Comparison of ENCODE assay signal across 8 mouse cellular contexts in genomic region chr11:70982557-70983228, GRCm38 (mm10). TPM values are rescaled to one million over a fixed set of nuclear protein-coding genes. Genes with fewer than 3 reads are reported as not detected.
A peak's percentile ranks its signal among the peaks of the same experiment; 100 is the strongest.
DNase-seq lines count a peak whose midpoint lies in the region; ATAC-seq and TF ChIP-seq lines count a peak whose summit lies in the region.

TSS of gene C1qbp (minus strand) at chr11:70983026.

- DNase-seq in CD4-positive, CD25-positive, alpha-beta regulatory T cell, adult 2 months (ENCODE audit: low read depth, low spot score), result peak; percentile 95
- peak; percentile 93 for DNase-seq in kidney, postnatal 0 days (ENCODE audit: low spot score)
- peak; percentile 79 for DNase-seq in liver, adult 2 months (ENCODE audit: extremely low read depth, low read depth, low spot score)
- peak; percentile 91 for DNase-seq in spleen, postnatal 36 days (ENCODE audit: low spot score in 2 of 2)

- TF ChIP-seq CTCF in kidney, postnatal 0 days (IDR thresholded peaks at IDR 0.05; ENCODE audit: low read depth), result peak; percentile 95
- peak; percentile 94 for TF ChIP-seq CTCF in liver, adult 2 months (IDR thresholded peaks at IDR 0.05; ENCODE audit: low read depth, low read length)

- peak; percentile 99 for ATAC-seq in erythroid progenitor cell, adult 5-6 weeks (replicated peaks; ENCODE audit: low FRiP score, poor library complexity, severe bottlenecking)
- peak; percentile 94 for ATAC-seq in heart, embryonic 12.5 days (ENCODE audit: insufficient number of reproducible peaks, low FRiP score)
- ATAC-seq in kidney, postnatal 0 days (replicated peaks; ENCODE audit: low FRiP score, low read depth), result peak; percentile 94
- peak; percentile 92 for ATAC-seq in monocyte, adult 5-6 weeks (replicated peaks; ENCODE audit: insufficient number of reproducible peaks, low FRiP score, low TSS enrichment, poor library complexity, severe bottlenecking)

- peaks cover 69% of the 10 kb centered on the region for H3K36me3 ChIP-seq in heart, embryonic 12.5 days
- H3K36me3 ChIP-seq in kidney, postnatal 0 days (ENCODE audit: insufficient read depth, low read length), result peaks cover 33% of the 10 kb centered on the region
- peaks cover 26% of the 10 kb centered on the region for H3K36me3 ChIP-seq in liver, adult 2 months (ENCODE audit: control insufficient read depth, insufficient read depth, low read length)

- H3K4me3 ChIP-seq in brown adipose tissue, adult 24 weeks (ENCODE audit: insufficient read depth, low read depth, low read length), result peak within 1 kb of the TSS; percentile 93
- H3K4me3 ChIP-seq in heart, embryonic 12.5 days, result peak within 1 kb of the TSS; percentile 97
- peak within 1 kb of the TSS; percentile 98 for H3K4me3 ChIP-seq in kidney, postnatal 0 days (replicated peaks; ENCODE audit: low read depth, low read length)
- H3K4me3 ChIP-seq in liver, adult 2 months (ENCODE audit: insufficient read depth, low read depth, low read length), result peak within 1 kb of the TSS; percentile 97

- 0 out of 2 replicates have a peak, but pooled peaks cover 2% of the 10 kb centered on the region for H3K4me1 ChIP-seq in brown adipose tissue, adult 24 weeks (ENCODE audit: control insufficient read depth, insufficient read depth, insufficient read length, low read length)
- peaks cover 12% of the 10 kb centered on the region for H3K4me1 ChIP-seq in heart, embryonic 12.5 days (replicated peaks)
- 0 out of 2 replicates have a peak, but pooled peaks cover 7% of the 10 kb centered on the region for H3K4me1 ChIP-seq in kidney, postnatal 0 days (replicated peaks; ENCODE audit: insufficient read depth, low read length)
- peaks cover 8% of the 10 kb centered on the region; the same call in 1 of the 2 replicates for H3K4me1 ChIP-seq in liver, adult 2 months (ENCODE audit: control insufficient read depth, insufficient read depth, low read length)

- H3K79me2 ChIP-seq in liver, adult 2 months (ENCODE audit: control insufficient read depth, insufficient read depth, low read length), result peaks cover 6% of the 10 kb centered on the region; the same call in 1 of the 2 replicates

- H3K27me3 ChIP-seq in heart, embryonic 12.5 days (replicated peaks), result no peaks in the 10 kb centered on the region
- H3K27me3 ChIP-seq in kidney, postnatal 0 days (ENCODE audit: insufficient read depth, low read length), result no peaks in the 10 kb centered on the region
- H3K27me3 ChIP-seq in liver, adult 2 months (ENCODE audit: control insufficient read depth, insufficient read depth, low read length), result no peaks in the 10 kb centered on the region

- peak within 1 kb of the TSS; percentile 96 for H3K9ac ChIP-seq in heart, embryonic 12.5 days
- peak within 1 kb of the TSS; percentile 86 for H3K9ac ChIP-seq in kidney, postnatal 0 days (ENCODE audit: low read depth, low read length)
- H3K9ac ChIP-seq in liver, adult 2 months (ENCODE audit: low read depth, low read length), result peak within 1 kb of the TSS; percentile 92

- peak within 1 kb of the TSS; percentile 47; the same call in 1 of the 2 replicates for H3K27ac ChIP-seq in brown adipose tissue, adult 24 weeks (replicated peaks; ENCODE audit: low read depth, low read length)
- peak within 1 kb of the TSS; percentile 65 for H3K27ac ChIP-seq in heart, embryonic 12.5 days (ENCODE audit: poor library complexity, severe bottlenecking)
- H3K27ac ChIP-seq in kidney, postnatal 0 days, result peak within 1 kb of the TSS; percentile 43; the same call in 1 of the 2 replicates
- peak within 1 kb of the TSS; percentile 71 for H3K27ac ChIP-seq in liver, adult 2 months (replicated peaks; ENCODE audit: insufficient read depth, low read depth, low read length)

- no peaks in the 10 kb centered on the region for H3K9me3 ChIP-seq in heart, embryonic 12.5 days (replicated peaks)
- no peaks in the 10 kb centered on the region for H3K9me3 ChIP-seq in kidney, postnatal 0 days (replicated peaks; ENCODE audit: low read length)

- H3K4me2 ChIP-seq in heart, embryonic 12.5 days, result peak within 1 kb of the TSS; percentile 78
- H3K4me2 ChIP-seq in kidney, postnatal 0 days (ENCODE audit: low read length), result peak within 1 kb of the TSS; percentile 58

- TF ChIP-seq POLR2A in liver, adult 2 months (IDR thresholded peaks at IDR 0.05; ENCODE audit: extremely low read depth, insufficient read depth, low read length), result 0 out of 2 replicates have a peak, but pooled peaks have one; percentile 58

- under 1% methylated on average over 64 of the region's 64 CpGs for WGBS in heart, embryonic 12.5 days
- WGBS in kidney, postnatal 0 days, result under 1% methylated on average over 60 of the region's 64 CpGs
- under 1% methylated on average over 63 of the region's 64 CpGs for WGBS in liver, adult 2 months

RNA-seq across cellular contexts. Expression of gene C1qbp, which starts in this region (rescaled TPM):
- 190 and 210 TPM in 2 replicates for polyA plus RNA-seq in brown adipose tissue, adult 24 weeks (2012; ENCODE audit: insufficient read depth, insufficient read length, missing spikeins)
- total RNA-seq in erythroid progenitor cell, adult 5-6 weeks (2015; ENCODE audit: low replicate concordance), result 87.2 and 106 TPM in 2 replicates
- total RNA-seq in erythroid progenitor cell, adult 5-6 weeks (2017; ENCODE audit: low replicate concordance), result 7.3 and 24.4 TPM in 2 replicates
- 293 and 299 TPM in 2 replicates for polyA plus RNA-seq in heart, embryonic 12.5 days (2016; fragmentation: Nextera tagmentation; extraction: Ambion mirVana)
- polyA plus RNA-seq in kidney, postnatal 0 days (2015; fragmentation: Nextera tagmentation; extraction: Ambion mirVana), result 292 and 309 TPM in 2 replicates
- 39.0 and 51.7 TPM in 2 replicates for total RNA-seq in liver, adult 2 months (2014; rRNA removed)
- polyA plus RNA-seq in liver, adult 2 months (2012; rRNA removed), result 128 and 152 TPM in 2 replicates
- 7.7 to 23.8 TPM (median 11.4 TPM) in 3 replicates for total RNA-seq in monocyte, adult 5-6 weeks (2017)

Comparison
In these comparisons a context has a peak if more than half of its experiments do, and no peak if none do; other contexts are left out.
1. Peak in every context shown above with its lines: DNase-seq, ATAC-seq, H3K4me3 ChIP-seq and H3K27ac ChIP-seq.